In genomic region chr9:122051096-122051495, GRCm38 (mm10) we compare ENCODE assay signal across 12 mouse cellular contexts. TPM values are rescaled to one million over a fixed set of nuclear protein-coding genes. Genes with fewer than 3 reads are reported as not detected.
DNase-seq lines count a peak whose midpoint lies in the region; ATAC-seq and TF ChIP-seq lines count a peak whose summit lies in the region.
"Had no signal": no experiment of that assay in that cellular context is flagged by ENCODE, and none has a peak within 500 bp of the region (broad histone marks: within the 10 kb centered on the region; RNA-seq: fewer than 3 reads in every experiment).

No protein-coding gene starts in this region.

- no peak for TF ChIP-seq POLR2A in kidney, adult 2 months (IDR thresholded peaks at IDR 0.05; ENCODE audit: low read depth, low read length)

- no peaks in the 10 kb centered on the region for H3K27me3 ChIP-seq in kidney, adult 2 months (replicated peaks; ENCODE audit: control insufficient read depth, insufficient read depth, low read length)
- H3K27me3 ChIP-seq: neural tube, embryonic 13.5 days had no signal

- no peak for TF ChIP-seq CTCF in kidney, adult 2 months (conservative IDR thresholded peaks at IDR 0.05; ENCODE audit: insufficient read depth, insufficient read length, low read depth, low read length)

- H3K4me1 ChIP-seq in kidney, adult 2 months (ENCODE audit: control insufficient read depth, insufficient read depth, low read length), result no peaks in the 10 kb centered on the region
- peaks cover 12% of the 10 kb centered on the region for H3K4me1 ChIP-seq in brown adipose tissue, adult 24 weeks (ENCODE audit: control insufficient read depth, insufficient read depth, insufficient read length, low read length)

- ATAC-seq in megakaryocyte progenitor cell, adult 5-6 weeks (replicated peaks; ENCODE audit: poor library complexity), result peak; percentile 46; the same call in 1 of the 2 replicates

- DNase-seq in cerebellum, adult 8-10 months, result peak; percentile 35
- no peak for DNase-seq in cerebellum, adult 18-20 months
- DNase-seq in kidney, adult 2 months, result peak; percentile 46
- DNase-seq in kidney, postnatal 4 days, result no peak
- DNase-seq in thymus, postnatal 25 days, result no peak
- DNase-seq: adrenal gland, adult 8-10 months; gastrocnemius, postnatal 10 days; lung, adult 2 months; thymus, postnatal 36 days had no signal

- WGBS in kidney, adult 2 months, result 41% methylated on average over 6 of the region's 6 CpGs

- no peaks in the 10 kb centered on the region for H3K36me3 ChIP-seq in kidney, adult 2 months (ENCODE audit: control insufficient read depth, insufficient read depth, low read length)
- H3K36me3 ChIP-seq: neural tube, embryonic 13.5 days had no signal

- H3K4me3 ChIP-seq in kidney, adult 2 months (ENCODE audit: insufficient read depth, low read depth, low read length), result no peak overlapping the region
- no peak overlapping the region for H3K4me3 ChIP-seq in brown adipose tissue, adult 24 weeks (ENCODE audit: insufficient read depth, low read depth, low read length)
- H3K4me3 ChIP-seq: neural tube, embryonic 13.5 days had no signal

- H3K27ac ChIP-seq in kidney, adult 2 months (ENCODE audit: insufficient read depth, low read depth, low read length), result no peak overlapping the region
- H3K27ac ChIP-seq in brown adipose tissue, adult 24 weeks (replicated peaks; ENCODE audit: low read depth, low read length), result peak overlapping the region; percentile 7

RNA-seq across cellular contexts. Expression of gene Pomgnt2, which starts 54.2 kb away (rescaled TPM):
- polyA plus RNA-seq in kidney, adult 2 months (2012; rRNA removed), result 16.7 and 20.6 TPM in 2 replicates
- 4.0 and 6.3 TPM in 2 replicates for polyA plus RNA-seq in brown adipose tissue, adult 24 weeks (2012; ENCODE audit: insufficient read depth, insufficient read length, missing spikeins)
- total RNA-seq in megakaryocyte progenitor cell, adult 5-6 weeks (2015), result 3.2 and 4.6 TPM in 2 replicates
- total RNA-seq in megakaryocyte progenitor cell, adult 5-6 weeks (2017), result 4.9 and 6.7 TPM in 2 replicates

Comparison
In these comparisons a context has a peak if more than half of its experiments do, and no peak if none do; other contexts are left out.
1. DNase-seq: peak in cerebellum, adult 8-10 months (single experiment) and kidney, adult 2 months (single experiment); none in cerebellum, adult 18-20 months (0 of 2), kidney, postnatal 4 days (0 of 2) and thymus, postnatal 25 days (single experiment).